Mouse (Mus musculus) limb, embryonic 10.5 days (tissue): ENCODE measurements at regions not wholly inside any gene's neighbourhood (a gene's known extent, or its start where the extent isn't known, plus 50 kb on each side); places are given as distances from the start of the nearest gene placed in this dataset.

ENCODE experiments used
- DNase-seq: peaks from one replicate; pipeline ENCODE4 v3.0.0-alpha.2; 2017; ENCODE audit warnings: low spot score
- H3K27ac ChIP-seq: fragments of 300-500 bp; sonication (generic); 2 replicates; pipeline ENCODE4 v1.5.1; 2016; ENCODE audit warnings: mild to moderate bottlenecking
- H3K27me3 ChIP-seq: fragments of 300-500 bp; sonication (generic); 2 replicates; pipeline ENCODE4 v1.6.1; 2016; ENCODE audit warnings: low read depth, mild to moderate bottlenecking; ENCODE audit not compliant: poor library complexity, severe bottlenecking
- H3K36me3 ChIP-seq: fragments of 300-500 bp; sonication (generic); 2 replicates; pipeline ENCODE4 v1.6.1; 2016; ENCODE audit warnings: mild to moderate bottlenecking, moderate library complexity
- H3K4me1 ChIP-seq: fragments of 300-500 bp; sonication (generic); 2 replicates; pipeline ENCODE4 v1.6.1; 2016
- H3K4me3 ChIP-seq: fragments of 300-500 bp; sonication (generic); 2 replicates; pipeline ENCODE4 v1.5.1; 2016; ENCODE audit warnings: mild to moderate bottlenecking, moderate library complexity
- H3K9me3 ChIP-seq: fragments of 300-500 bp; sonication (generic); replicated peaks from 2 replicates; pipeline ENCODE4 v1.6.1; 2016; ENCODE audit warnings: mild to moderate bottlenecking
- WGBS: fragments of 180-500 bp; shearing (Covaris S2); methylation state at CpG from one replicate; pipeline ENCODE4 v1.1.7; 2016; 5-methylcytosine and 5-hydroxymethylcytosine counted together

DNA sequence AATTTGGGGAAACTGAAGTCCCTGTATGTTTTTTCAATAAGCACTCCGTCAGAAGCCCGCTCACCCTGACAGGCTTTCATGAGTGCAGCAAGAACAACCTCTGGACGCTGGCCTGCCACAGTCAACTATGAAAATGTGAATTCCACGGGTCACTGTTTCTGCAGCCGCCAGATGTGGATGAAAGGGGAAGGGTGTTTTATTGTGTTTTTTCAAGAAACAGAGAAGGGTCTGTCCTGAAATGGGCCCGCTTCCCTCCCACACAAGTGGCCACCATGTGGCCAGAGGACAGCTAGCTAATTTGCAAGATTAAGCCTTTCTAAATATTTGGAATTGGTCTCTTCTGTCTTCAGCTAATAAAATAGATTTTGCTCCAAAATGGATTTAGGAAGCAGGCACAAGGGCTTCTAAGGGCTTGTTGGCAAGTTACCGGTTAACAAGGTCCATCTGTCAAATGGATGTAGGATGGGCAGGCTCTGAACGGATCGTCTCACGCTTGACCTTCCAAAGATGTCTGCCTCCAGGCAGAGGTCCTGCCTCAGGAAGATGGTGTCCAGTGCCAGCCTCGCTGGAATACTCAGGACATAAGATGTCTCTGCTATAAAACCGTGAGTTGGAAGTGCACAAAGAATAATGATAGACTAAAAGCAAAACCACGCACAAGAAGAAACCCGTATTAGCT lies 249.8 kb downstream of the Plpp3 start:
- no peak overlapping the region for H3K4me3 ChIP-seq
- no peaks in the 10 kb centered on the region for H3K36me3 ChIP-seq
- peaks cover 27% of the 10 kb centered on the region for H3K4me1 ChIP-seq
- peak overlapping the region; percentile 51 for H3K27ac ChIP-seq
- peaks cover 15% of the 10 kb centered on the region for H3K27me3 ChIP-seq
- no peaks in the 10 kb centered on the region for H3K9me3 ChIP-seq
- DNase-seq, result peak; percentile 63
- WGBS, result 33% methylated on average over 14 of the region's 14 CpGs

- DNase-seq, result no peak
- no peak overlapping the region for H3K27ac ChIP-seq
Measured at GRCm38 (mm10) chr4:105408896-105409295, 251.7 kb downstream of the Plpp3 start.

DNA sequence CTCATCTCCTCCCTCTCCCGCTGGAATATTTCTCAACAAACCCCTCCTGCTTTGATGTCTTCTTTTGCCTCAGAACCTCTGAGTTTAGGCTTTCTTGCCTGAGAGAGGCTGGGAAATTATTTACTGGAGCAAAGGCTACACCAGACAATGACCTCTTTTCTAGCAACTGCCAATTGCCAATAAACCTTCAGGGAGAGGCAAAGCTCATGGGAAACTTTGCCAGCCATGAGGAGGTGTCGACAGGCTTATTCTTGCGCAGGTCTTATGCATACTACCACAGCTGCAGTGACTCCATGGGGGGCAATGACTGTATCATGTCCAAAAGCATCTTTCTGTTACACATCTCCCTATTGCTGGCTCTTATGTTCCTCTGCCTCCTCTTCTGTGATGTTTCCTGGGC lies 260.0 kb downstream of the Plpp3 start:
- Histone ChIP-seq H3K27me3 (peaks cover 22% of the 10 kb centered on the region), H3K27ac (no peak overlapping the region), H3K4me3 (no peak overlapping the region), H3K9me3 (no peaks in the 10 kb centered on the region), H3K4me1 (no peaks in the 10 kb centered on the region; the same call in 1 of the 2 replicates), H3K36me3 (no peaks in the 10 kb centered on the region)
- WGBS, result 95% methylated on average over 3 of the region's 3 CpGs
- DNase-seq, result no peak

More at GRCm38 (mm10) chr4:105408896-105409295, 251.7 kb downstream of the Plpp3 start:
- H3K9me3 ChIP-seq, result no peaks in the 10 kb centered on the region
- peaks cover 15% of the 10 kb centered on the region for H3K27me3 ChIP-seq
- no peak overlapping the region for H3K4me3 ChIP-seq
- peaks cover 18% of the 10 kb centered on the region for H3K4me1 ChIP-seq
- WGBS, result 88% methylated on average over 9 of the region's 9 CpGs
- H3K36me3 ChIP-seq, result no peaks in the 10 kb centered on the region

DNA sequence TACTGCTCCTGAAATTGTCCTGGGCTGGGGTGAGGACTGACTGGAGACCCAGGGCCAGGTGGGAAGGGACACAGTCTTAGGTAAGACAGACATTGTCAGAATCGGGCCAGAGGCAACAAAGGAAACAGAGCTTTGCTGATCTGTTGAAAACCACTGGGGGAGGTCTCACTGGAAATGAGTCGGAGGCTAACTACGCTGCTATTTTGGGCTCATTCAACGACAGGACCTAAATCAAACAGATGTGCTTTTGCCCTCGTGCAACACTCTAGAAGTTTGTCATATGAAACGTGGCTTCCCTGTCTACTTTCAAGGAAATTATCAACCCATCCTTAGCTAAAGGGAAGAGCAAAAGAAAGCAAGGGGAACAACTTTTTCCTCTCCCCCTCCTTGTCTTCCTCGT lies 265.3 kb downstream of the Plpp3 start:
- peaks cover 34% of the 10 kb centered on the region for H3K27me3 ChIP-seq
- H3K9me3 ChIP-seq, result no peaks in the 10 kb centered on the region
- 48% methylated on average over 7 of the region's 7 CpGs for WGBS
- H3K4me1 ChIP-seq, result peaks cover 25% of the 10 kb centered on the region
- H3K4me3 ChIP-seq, result no peak overlapping the region
- H3K36me3 ChIP-seq, result no peaks in the 10 kb centered on the region
- peak; percentile 28 for DNase-seq
- no peak overlapping the region for H3K27ac ChIP-seq

DNA sequence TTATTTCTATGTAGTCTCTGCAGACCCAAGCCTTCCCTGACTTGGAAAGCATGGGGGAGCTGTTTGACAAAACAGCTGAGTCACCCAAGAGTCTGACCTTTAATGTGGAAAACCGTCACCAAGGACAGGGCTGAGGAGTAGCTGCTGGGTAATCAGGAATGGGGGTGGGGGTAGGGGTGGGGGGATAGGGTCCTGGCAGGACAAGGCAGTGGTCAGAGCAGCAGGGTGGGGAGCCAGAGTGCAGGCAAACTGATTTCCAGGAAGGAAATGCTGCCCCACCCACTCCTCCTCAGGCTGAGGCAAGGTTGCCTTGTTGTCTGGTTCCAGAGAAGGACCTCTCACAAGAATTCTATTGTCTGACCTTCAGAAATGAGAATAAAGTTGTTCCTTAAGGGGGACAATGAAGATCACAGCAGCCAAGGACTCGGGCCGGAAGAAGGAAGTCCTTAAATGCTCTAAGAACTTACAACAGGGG lies 266.6 kb downstream of the Plpp3 start:
- Histone ChIP-seq H3K27me3 (peaks cover 25% of the 10 kb centered on the region), H3K4me3 (no peak overlapping the region), H3K27ac (0 out of 2 replicates have a peak overlapping the region, but pooled peaks have one; percentile 20), H3K36me3 (no peaks in the 10 kb centered on the region), H3K9me3 (no peaks in the 10 kb centered on the region), H3K4me1 (peaks cover 38% of the 10 kb centered on the region)
- WGBS, result 71% methylated on average over 3 of the region's 3 CpGs
- peak; percentile 19 for DNase-seq

DNA sequence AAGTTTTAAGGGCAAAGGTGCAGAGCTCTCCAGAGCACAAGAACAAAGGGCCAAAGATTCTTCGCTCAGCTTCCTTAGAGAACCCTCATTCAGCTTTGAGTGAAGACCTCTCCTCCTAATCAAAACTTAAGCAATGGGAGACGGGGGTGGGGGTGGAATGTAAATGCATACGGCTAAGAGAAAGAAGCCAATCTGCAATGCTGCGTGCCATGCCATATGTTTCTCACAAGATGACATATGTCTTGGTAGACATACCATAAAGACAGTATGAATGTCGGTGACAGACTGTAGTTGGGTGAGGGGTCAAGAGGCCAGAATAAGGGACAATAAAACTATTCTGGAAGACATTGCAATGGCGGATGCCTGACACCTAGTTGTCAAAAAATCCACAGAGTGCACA lies 267.9 kb downstream of the Plpp3 start:
- Histone ChIP-seq H3K27me3 (0 out of 2 replicates have a peak, but pooled peaks cover 17% of the 10 kb centered on the region), H3K36me3 (no peaks in the 10 kb centered on the region), H3K9me3 (no peaks in the 10 kb centered on the region), H3K4me1 (peaks cover 43% of the 10 kb centered on the region), H3K27ac (no peak overlapping the region), H3K4me3 (no peak overlapping the region)
- 72% methylated on average over 6 of the region's 6 CpGs for WGBS
- peak; percentile 23 for DNase-seq

DNA sequence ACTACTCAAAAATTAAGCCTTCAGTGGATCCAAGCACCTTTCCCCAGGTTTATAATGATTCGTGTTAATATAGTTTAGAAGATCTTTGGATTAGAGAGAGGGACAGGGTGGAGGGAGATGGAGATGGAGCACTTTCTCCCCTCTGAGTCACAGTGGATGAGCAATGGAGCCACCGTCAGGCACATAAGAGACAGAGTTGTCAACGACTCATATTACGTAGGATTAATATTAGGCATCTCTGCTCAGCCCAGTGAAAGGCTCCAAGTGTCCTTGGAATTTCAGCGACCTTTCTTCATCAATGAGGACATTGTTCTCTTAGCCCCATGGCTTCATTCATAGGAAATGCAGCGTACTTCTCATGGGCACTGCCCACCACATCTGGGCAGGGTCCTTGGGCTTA lies 270.4 kb downstream of the Plpp3 start:
- Histone ChIP-seq H3K4me3 (no peak overlapping the region), H3K4me1 (peaks cover 42% of the 10 kb centered on the region), H3K36me3 (no peaks in the 10 kb centered on the region), H3K27me3 (0 out of 2 replicates have a peak, but pooled peaks cover 12% of the 10 kb centered on the region), H3K9me3 (no peaks in the 10 kb centered on the region), H3K27ac (no peak overlapping the region)
- 78% methylated on average over 6 of the region's 6 CpGs for WGBS
- no peak for DNase-seq

DNA sequence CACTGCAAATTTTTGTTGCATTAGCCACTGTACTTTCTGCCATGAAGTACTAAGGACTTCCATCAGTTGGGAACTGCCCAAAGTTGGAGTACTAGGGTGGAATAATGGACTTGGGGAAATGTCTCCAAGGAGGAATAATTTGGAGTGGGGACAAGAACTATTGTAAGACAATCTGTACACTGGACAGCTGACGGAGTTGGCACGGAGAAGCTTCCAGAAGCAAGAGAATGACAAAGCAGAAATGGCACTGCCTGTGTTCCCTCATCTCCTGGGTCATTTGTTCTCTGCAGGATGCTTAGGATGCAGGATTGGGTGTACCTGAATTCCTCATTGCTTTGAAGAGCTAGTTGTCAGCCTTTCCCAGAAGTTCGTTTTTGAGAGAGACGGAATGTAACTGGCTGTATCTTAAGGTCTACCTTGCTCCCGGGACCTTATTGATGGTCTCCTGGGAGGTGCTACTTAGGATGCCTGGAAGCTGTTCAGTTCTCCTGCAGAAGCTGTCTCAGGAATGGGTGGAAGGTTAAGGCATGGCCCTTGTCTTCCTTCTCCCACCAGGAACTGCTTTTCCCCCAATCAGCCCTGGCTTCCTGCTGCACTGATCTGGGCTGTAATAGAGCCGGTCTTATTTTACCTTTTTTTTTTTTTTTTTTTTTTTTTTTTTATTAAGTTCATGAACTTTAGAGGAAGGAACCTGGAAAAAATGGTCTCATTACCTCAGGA lies 272.4 kb downstream of the Plpp3 start:
- Histone ChIP-seq H3K27ac (no peak overlapping the region), H3K4me1 (peaks cover 38% of the 10 kb centered on the region), H3K36me3 (no peaks in the 10 kb centered on the region), H3K4me3 (no peak overlapping the region), H3K9me3 (no peaks in the 10 kb centered on the region), H3K27me3 (0 out of 2 replicates have a peak, but pooled peaks cover 12% of the 10 kb centered on the region)
- peak; percentile 20 for DNase-seq
- WGBS, result 91% methylated on average over 6 of the region's 6 CpGs

GRCm38 (mm10) chr4:105432461-105432860 lies 275.3 kb downstream of the Plpp3 start:
- Histone ChIP-seq H3K9me3 (no peaks in the 10 kb centered on the region), H3K4me3 (no peak overlapping the region), H3K36me3 (no peaks in the 10 kb centered on the region), H3K4me1 (peaks cover 21% of the 10 kb centered on the region), H3K27me3 (no peaks in the 10 kb centered on the region), H3K27ac (no peak overlapping the region)
- 91% methylated on average over 4 of the region's 4 CpGs for WGBS
- no peak for DNase-seq

- no peaks in the 10 kb centered on the region for H3K9me3 ChIP-seq
- no peak for DNase-seq
Measured at GRCm38 (mm10) chr4:105437141-105437540, 280.0 kb downstream of the Plpp3 start.

GRCm38 (mm10) chr4:105449046-105449860 lies 292.1 kb downstream of the Plpp3 start:
- Histone ChIP-seq H3K4me1 (peaks cover 18% of the 10 kb centered on the region), H3K27me3 (0 out of 2 replicates have a peak, but pooled peaks cover 3% of the 10 kb centered on the region), H3K9me3 (no peaks in the 10 kb centered on the region), H3K27ac (peak overlapping the region; percentile 53; the same call in 1 of the 2 replicates), H3K4me3 (peak overlapping the region; percentile 6; the same call in 1 of the 2 replicates), H3K36me3 (no peaks in the 10 kb centered on the region)
- WGBS, result 58% methylated on average over 11 of the region's 11 CpGs
- DNase-seq, result peak; percentile 38

More at GRCm38 (mm10) chr4:105437141-105437540, 280.0 kb downstream of the Plpp3 start:
- Histone ChIP-seq H3K27me3 (no peaks in the 10 kb centered on the region), H3K36me3 (no peaks in the 10 kb centered on the region), H3K4me3 (no peak overlapping the region), H3K27ac (no peak overlapping the region), H3K4me1 (no peaks in the 10 kb centered on the region)
- WGBS, result 90% methylated on average over 5 of the region's 5 CpGs

DNA sequence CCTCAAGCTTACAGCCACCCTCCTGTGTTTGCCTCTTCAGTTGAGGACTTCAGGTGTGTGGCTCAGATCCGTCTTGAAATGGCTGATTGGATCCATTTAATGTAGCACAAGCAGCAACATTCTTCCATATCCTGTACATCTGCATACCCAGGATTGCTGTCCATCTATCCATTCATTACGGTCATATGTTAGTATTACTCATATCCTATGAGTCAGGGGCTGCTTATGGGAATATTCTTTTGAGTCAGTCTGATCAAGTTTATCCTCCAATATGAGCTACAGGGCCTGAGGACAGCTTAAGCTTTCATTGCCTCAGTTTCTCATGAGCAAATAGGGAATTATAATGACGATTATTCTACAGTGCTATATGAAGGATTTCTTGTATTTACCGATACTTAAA lies 293.7 kb downstream of the Plpp3 start:
- Histone ChIP-seq H3K27me3 (0 out of 2 replicates have a peak, but pooled peaks cover 3% of the 10 kb centered on the region), H3K27ac (no peak overlapping the region), H3K9me3 (no peaks in the 10 kb centered on the region), H3K36me3 (no peaks in the 10 kb centered on the region), H3K4me1 (peaks cover 18% of the 10 kb centered on the region), H3K4me3 (no peak overlapping the region)
- WGBS, result 91% methylated on average over 4 of the region's 4 CpGs
- DNase-seq, result no peak
